Mouse (Mus musculus) bone marrow, adult 2 months (tissue): Measurements from ENCODE around the gene Ywhab.

Experiments used
- CTCF ChIP-seq: fragments of 200-500 bp; IDR thresholded peaks from 2 replicates; pipeline ENCODE4 v1.5.1; 2011; ENCODE audit warnings: low read length, control low read depth; ENCODE audit not compliant: control insufficient read depth, insufficient read depth
- POLR2A ChIP-seq: fragments of 200-500 bp; IDR thresholded peaks from 2 replicates; pipeline ENCODE4 v1.6.1; 2011; ENCODE audit warnings: low read depth, mild to moderate bottlenecking, control low read depth, low read length, borderline replicate concordance; ENCODE audit not compliant: control insufficient read depth

GRCm38 (mm10) chr2:163996275-163996674 is 1.5 kb downstream of the Ywhab start:
- TF ChIP-seq CTCF (no peak), POLR2A (no peak)
